Mouse (Mus musculus) NIH3T3 (cell line): ENCODE results near the gene Gm20870.
"Not testable (repeated sequence)": the region's sequence is repeated elsewhere in the genome, so short reads cannot be mapped to it uniquely, and the experiment has no call there.

Source experiments
- DNase-seq: peaks from one replicate; pipeline ENCODE4 v3.0.0-alpha.2; 2012; ENCODE audit warnings: low read depth

Gm20870 gene

GRCm38 (mm10) chrY:71691743-71692142, at the start of gene Gm20870:
Gm20870 (plus strand) TSS chrY:71692043.
- not testable (repeated sequence) for DNase-seq
